Mouse (Mus musculus) embryonic fibroblast, embryonic 13.5 days (primary cell): Measurements from ENCODE around the gene Grb2.

ENCODE experiments used
- CTCF ChIP-seq: IDR thresholded peaks from 2 replicates; pipeline ENCODE4 v1.5.1; 2011; ENCODE audit warnings: mild to moderate bottlenecking, control low read depth, low read length, moderate library complexity, borderline replicate concordance; ENCODE audit not compliant: insufficient read depth
- POLR2A ChIP-seq: IDR thresholded peaks from 2 replicates; pipeline ENCODE4 v1.6.1; 2011; ENCODE audit warnings: low read depth, mild to moderate bottlenecking, control low read depth, low read length, moderate library complexity

DNA sequence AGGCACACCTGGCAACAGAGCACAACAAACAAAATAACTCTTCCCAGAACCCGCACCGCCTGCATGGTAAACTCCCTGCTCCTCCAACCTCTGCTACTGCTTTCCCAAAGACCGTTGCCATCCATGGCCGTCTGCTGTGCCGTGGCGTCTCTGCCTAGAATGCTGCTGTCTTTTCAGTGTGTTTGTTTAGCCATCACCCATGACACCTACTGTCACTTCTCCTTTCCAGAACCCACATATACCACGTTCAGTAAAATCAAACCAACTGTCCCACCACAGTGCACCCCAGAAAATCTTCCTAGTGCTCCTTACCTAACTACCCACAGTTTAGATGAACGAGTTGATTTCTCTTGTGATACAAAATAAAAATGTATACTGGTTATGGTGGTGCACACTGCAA lies 31.7 kb downstream of the Grb2 start:
- no peak for TF ChIP-seq CTCF
- TF ChIP-seq POLR2A: no peak
